Mouse (Mus musculus): ENCODE measurements at regions not wholly inside any gene's neighbourhood (a gene's known extent, or its start where the extent isn't known, plus 50 kb on each side); places are given as distances from the start of the nearest gene placed in this dataset.

- no peak for DNase-seq (ENCODE audit: extremely low read depth, low read depth)
These were observed 188.4 kb downstream of the Phlda1 start for GRCm38 (mm10) chr10:111694227-111695200.

- no peak for DNase-seq (ENCODE audit: extremely low read depth, low read depth)
These were observed 190.1 kb downstream of the Phlda1 start for GRCm38 (mm10) chr10:111695918-111696760.

GRCm38 (mm10) chr10:111696987-111697386 lies 190.9 kb downstream of the Phlda1 start:
- no peak for DNase-seq (ENCODE audit: extremely low read depth, low read depth)

GRCm38 (mm10) chr10:111699557-111700508 lies 193.7 kb downstream of the Phlda1 start:
- DNase-seq (ENCODE audit: extremely low read depth, low read depth) = no peak

- no peak for DNase-seq (ENCODE audit: extremely low read depth, low read depth)
These were observed 194.5 kb downstream of the Phlda1 start for GRCm38 (mm10) chr10:111700570-111700969.

GRCm38 (mm10) chr10:111701138-111701537 lies 195.1 kb downstream of the Phlda1 start:
- no peak for DNase-seq (ENCODE audit: extremely low read depth, low read depth)

GRCm38 (mm10) chr10:111702435-111702834 lies 196.3 kb downstream of the Phlda1 start:
- DNase-seq (ENCODE audit: extremely low read depth, low read depth) = no peak

GRCm38 (mm10) chr10:111703447-111703846 lies 197.4 kb downstream of the Phlda1 start:
- no peak for DNase-seq (ENCODE audit: extremely low read depth, low read depth)

GRCm38 (mm10) chr10:111711519-111712113 lies 205.5 kb downstream of the Phlda1 start:
- DNase-seq (ENCODE audit: extremely low read depth, low read depth) = no peak

GRCm38 (mm10) chr10:111712991-111713390 lies 206.9 kb downstream of the Phlda1 start:
- DNase-seq (ENCODE audit: extremely low read depth, low read depth) = no peak

GRCm38 (mm10) chr10:111713676-111714075 lies 207.6 kb downstream of the Phlda1 start:
- DNase-seq (ENCODE audit: extremely low read depth, low read depth) = no peak

- no peak for DNase-seq (ENCODE audit: extremely low read depth, low read depth)
These were observed 209.1 kb downstream of the Phlda1 start for GRCm38 (mm10) chr10:111715172-111715571.

GRCm38 (mm10) chr10:111719632-111720031 lies 213.5 kb downstream of the Phlda1 start:
- no peak for DNase-seq (ENCODE audit: extremely low read depth, low read depth)

- DNase-seq (ENCODE audit: extremely low read depth, low read depth) = peak; percentile 79
These were observed 215.0 kb downstream of the Phlda1 start for GRCm38 (mm10) chr10:111721068-111721467.

GRCm38 (mm10) chr10:111723885-111724284 lies 217.8 kb downstream of the Phlda1 start:
- DNase-seq (ENCODE audit: extremely low read depth, low read depth) = no peak

GRCm38 (mm10) chr10:111724574-111725414 lies 218.7 kb downstream of the Phlda1 start:
- DNase-seq (ENCODE audit: extremely low read depth, low read depth) = no peak

- DNase-seq (ENCODE audit: extremely low read depth, low read depth) = no peak
These were observed 229.9 kb downstream of the Phlda1 start for GRCm38 (mm10) chr10:111736026-111736425.

- DNase-seq (ENCODE audit: extremely low read depth, low read depth) = no peak
These were observed 232.9 kb upstream of the Krr1 start for GRCm38 (mm10) chr10:111739471-111740138.
